Mouse (Mus musculus) stomach, embryonic 14.5 days (tissue): Measurements from ENCODE around the gene Sipa1l1. TPM values are rescaled to one million over a fixed set of nuclear protein-coding genes. Genes with fewer than 3 reads are reported as not detected.
A peak's percentile ranks its signal among the peaks of the same experiment; 100 is the strongest.
"Not testable (repeated sequence)": the region's sequence is repeated elsewhere in the genome, so short reads cannot be mapped to it uniquely, and the experiment has no call there.

Experiments
- ATAC-seq: fragments of 200-750 bp; cut with Nextera tagmentation; 2 replicates; pipeline ENCODE4 v1.8.0; 2017; ENCODE audit warnings: low read depth, moderate TSS enrichment; ENCODE audit not compliant: insufficient number of reproducible peaks, insufficient read depth, low FRiP score
- H3K27ac ChIP-seq: fragments of 300-500 bp; sonication (generic); 2 replicates; pipeline ENCODE4 v1.5.1; 2014; ENCODE audit warnings: mild to moderate bottlenecking, low read length, moderate library complexity, mixed read lengths
- H3K27me3 ChIP-seq: fragments of 300-500 bp; sonication (generic); 2 replicates; pipeline ENCODE4 v1.6.1; 2014; ENCODE audit warnings: low read length, control low read depth, mixed read lengths; ENCODE audit not compliant: control insufficient read depth, insufficient read depth
- H3K36me3 ChIP-seq: fragments of 300-500 bp; sonication (generic); 2 replicates; pipeline ENCODE4 v1.6.1; 2014; ENCODE audit warnings: mild to moderate bottlenecking, control low read depth, low read length, moderate library complexity, mixed read lengths; ENCODE audit not compliant: control insufficient read depth, insufficient read depth
- H3K4me1 ChIP-seq: fragments of 300-500 bp; sonication (generic); 2 replicates; pipeline ENCODE4 v1.6.1; 2014; ENCODE audit warnings: low read length, control low read depth, mixed read lengths; ENCODE audit not compliant: control insufficient read depth, insufficient read depth
- H3K4me2 ChIP-seq: fragments of 300-500 bp; sonication (generic); replicated peaks from 2 replicates; pipeline ENCODE4 v1.6.1; 2014; ENCODE audit warnings: low read depth, low read length, control low read depth
- H3K4me3 ChIP-seq: fragments of 300-500 bp; sonication (generic); 2 replicates; pipeline ENCODE4 v1.5.1; 2014; ENCODE audit warnings: low read depth, low read length, control low read depth
- H3K9ac ChIP-seq: fragments of 300-500 bp; sonication (generic); replicated peaks from 2 replicates; pipeline ENCODE4 v1.6.1; 2014; ENCODE audit warnings: low read depth, mild to moderate bottlenecking, control low read depth, low read length, moderate library complexity, mixed read lengths
- H3K9me3 ChIP-seq: fragments of 300-500 bp; sonication (generic); 2 replicates; pipeline ENCODE4 v1.6.1; 2016; ENCODE audit warnings: low read depth, low read length, control low read depth; ENCODE audit not compliant: control insufficient read depth
- WGBS: fragments of 180-500 bp; shearing (Covaris S2); extraction: QIAGEN DNeasy Blood & Tissue Kit; methylation state at CpG from one replicate; pipeline ENCODE4 v1.1.7; 2014; 5-methylcytosine and 5-hydroxymethylcytosine counted together
- polyA plus RNA-seq: library from polyadenylated mRNA; unstranded; fragments of >200 nt; fragmentation: Nextera tagmentation; extraction: Ambion mirVana; gene quantifications from 2 replicates; pipeline ENCODE4 v1.2.1, GENCODE M21; 2014

Gene Sipa1l1
- polyA plus RNA-seq, 1 experiment from 2014 or later: 44.0 TPM

GRCm38 (mm10) chr12:82492456-82492855 is 323.3 kb downstream of the Sipa1l1 start:
- no peaks in the 10 kb centered on the region for H3K4me1 ChIP-seq
- no peaks in the 10 kb centered on the region for H3K27me3 ChIP-seq
- 75% methylated on average over 9 of the region's 9 CpGs for WGBS
- no peak overlapping the region for H3K9ac ChIP-seq
- H3K4me2 ChIP-seq: no peak overlapping the region
- no peaks in the 10 kb centered on the region for H3K36me3 ChIP-seq
- no peak for ATAC-seq
- H3K27ac ChIP-seq: no peak overlapping the region
- no peak overlapping the region for H3K4me3 ChIP-seq
- H3K9me3 ChIP-seq: no peaks in the 10 kb centered on the region

GRCm38 (mm10) chr12:82493260-82493659 is 324.1 kb downstream of the Sipa1l1 start:
- H3K27ac ChIP-seq, H3K36me3 ChIP-seq, H3K27me3 ChIP-seq, H3K4me1 ChIP-seq, H3K4me2 ChIP-seq, H3K9ac ChIP-seq, H3K9me3 ChIP-seq, H3K4me3 ChIP-seq: not testable (repeated sequence)
- 36% methylated on average over 1 of the region's 1 CpGs for WGBS
- ATAC-seq: peak; percentile 88

- Histone ChIP-seq H3K4me1 (no peaks in the 10 kb centered on the region), H3K9me3 (no peaks in the 10 kb centered on the region), H3K36me3 (no peaks in the 10 kb centered on the region), H3K27me3 (no peaks in the 10 kb centered on the region), H3K4me3 (no peak overlapping the region), H3K9ac (no peak overlapping the region), H3K4me2 (no peak overlapping the region), H3K27ac (no peak overlapping the region)
- 78% methylated on average over 4 of the region's 4 CpGs for WGBS
- no peak for ATAC-seq
Observed at GRCm38 (mm10) chr12:82495936-82496335, 326.8 kb downstream of the Sipa1l1 start.

GRCm38 (mm10) chr12:82497866-82498631 is 328.9 kb downstream of the Sipa1l1 start:
- H3K27me3 ChIP-seq: no peaks in the 10 kb centered on the region
- no peak overlapping the region for H3K4me3 ChIP-seq
- no peaks in the 10 kb centered on the region for H3K36me3 ChIP-seq
- no peak for ATAC-seq
- H3K4me1 ChIP-seq: no peaks in the 10 kb centered on the region
- WGBS: 49% methylated on average over 11 of the region's 11 CpGs
- no peaks in the 10 kb centered on the region for H3K9me3 ChIP-seq
- no peak overlapping the region for H3K9ac ChIP-seq
- H3K4me2 ChIP-seq: no peak overlapping the region
- no peak overlapping the region for H3K27ac ChIP-seq

GRCm38 (mm10) chr12:82498701-82499100 is 329.6 kb downstream of the Sipa1l1 start:
- ATAC-seq: no peak
- no peaks in the 10 kb centered on the region for H3K4me1 ChIP-seq
- H3K4me3 ChIP-seq: no peak overlapping the region
- H3K27ac ChIP-seq: no peak overlapping the region
- no peaks in the 10 kb centered on the region for H3K36me3 ChIP-seq
- H3K9ac ChIP-seq: no peak overlapping the region
- no peaks in the 10 kb centered on the region for H3K27me3 ChIP-seq
- 74% methylated on average over 4 of the region's 4 CpGs for WGBS
- H3K4me2 ChIP-seq: no peak overlapping the region
- H3K9me3 ChIP-seq: no peaks in the 10 kb centered on the region

- Histone ChIP-seq H3K9me3 (no peaks in the 10 kb centered on the region), H3K4me3 (no peak overlapping the region), H3K27me3 (no peaks in the 10 kb centered on the region), H3K4me2 (no peak overlapping the region), H3K36me3 (no peaks in the 10 kb centered on the region), H3K4me1 (no peaks in the 10 kb centered on the region), H3K27ac (no peak overlapping the region), H3K9ac (no peak overlapping the region)
- no peak for ATAC-seq
- 88% methylated on average over 5 of the region's 5 CpGs for WGBS
Observed at GRCm38 (mm10) chr12:82499731-82500130, 330.6 kb downstream of the Sipa1l1 start.
